ENCODE assay signal across 7 mouse cellular contexts in genomic region chr16:44555791-44556709, GRCm38 (mm10). TPM values are rescaled to one million over a fixed set of nuclear protein-coding genes. Genes with fewer than 3 reads are reported as not detected.
DNase-seq lines count a peak whose midpoint lies in the region; ATAC-seq and TF ChIP-seq lines count a peak whose summit lies in the region.

No protein-coding gene starts in this region.

- 31% methylated on average over 9 of the region's 9 CpGs for WGBS in hindbrain, embryonic 15.5 days
- WGBS in neural tube, embryonic 12.5 days, result 13% methylated on average over 9 of the region's 9 CpGs

- ATAC-seq in hindbrain, embryonic 15.5 days (ENCODE audit: low FRiP score, low read depth), result no peak
- no peak for ATAC-seq in neural tube, embryonic 12.5 days (ENCODE audit: low FRiP score, low read depth)
- no peak for ATAC-seq in frontal cortex, adult (ENCODE audit: low TSS enrichment)
- ATAC-seq in megakaryocyte, adult 5-6 weeks (ENCODE audit: poor library complexity, severe bottlenecking), result no peak

- H3K27me3 ChIP-seq in hindbrain, embryonic 15.5 days, result no peaks in the 10 kb centered on the region
- H3K27me3 ChIP-seq in neural tube, embryonic 12.5 days (replicated peaks), result no peaks in the 10 kb centered on the region

- H3K4me2 ChIP-seq in hindbrain, embryonic 15.5 days, result peak overlapping the region; percentile 92
- peak overlapping the region; percentile 70 for H3K4me2 ChIP-seq in neural tube, embryonic 12.5 days (replicated peaks)

- H3K4me3 ChIP-seq in embryonic fibroblast, embryonic 13.5 days (ENCODE audit: insufficient read depth, low read length), result peak overlapping the region; percentile 92; the same call in 1 of the 2 replicates
- H3K4me3 ChIP-seq in hindbrain, embryonic 15.5 days, result peak overlapping the region; percentile 68
- H3K4me3 ChIP-seq in neural tube, embryonic 12.5 days, result peak overlapping the region; percentile 88

- no peaks in the 10 kb centered on the region for H3K9me3 ChIP-seq in hindbrain, embryonic 15.5 days
- H3K9me3 ChIP-seq in neural tube, embryonic 12.5 days, result no peaks in the 10 kb centered on the region

- H3K36me3 ChIP-seq in hindbrain, embryonic 15.5 days, result no peaks in the 10 kb centered on the region
- H3K36me3 ChIP-seq in neural tube, embryonic 12.5 days, result no peaks in the 10 kb centered on the region; the same call in 1 of the 2 replicates

- DNase-seq in kidney, adult 9 months, result peak; percentile 37
- DNase-seq in kidney, adult 8-10 months, result no peak

- no peak for TF ChIP-seq CTCF in embryonic fibroblast, embryonic 13.5 days (IDR thresholded peaks at IDR 0.05; ENCODE audit: borderline replicate concordance, insufficient read depth, low read length)

- peak overlapping the region; percentile 20; the same call in 1 of the 2 replicates for H3K27ac ChIP-seq in embryonic fibroblast, embryonic 13.5 days (ENCODE audit: insufficient read depth, low read length)
- H3K27ac ChIP-seq in hindbrain, embryonic 15.5 days (replicated peaks), result peak overlapping the region; percentile 81
- no peak overlapping the region for H3K27ac ChIP-seq in neural tube, embryonic 12.5 days

- no peak overlapping the region for H3K9ac ChIP-seq in hindbrain, embryonic 15.5 days
- H3K9ac ChIP-seq in neural tube, embryonic 12.5 days, result peak overlapping the region; percentile 93

- peaks cover 3% of the 10 kb centered on the region; the same call in 1 of the 2 replicates for H3K4me1 ChIP-seq in embryonic fibroblast, embryonic 13.5 days (ENCODE audit: control insufficient read depth, insufficient read depth, low read length)
- peaks cover 57% of the 10 kb centered on the region for H3K4me1 ChIP-seq in hindbrain, embryonic 15.5 days (replicated peaks)
- H3K4me1 ChIP-seq in neural tube, embryonic 12.5 days, result peaks cover 63% of the 10 kb centered on the region

- no peak for TF ChIP-seq POLR2A in embryonic fibroblast, embryonic 13.5 days (IDR thresholded peaks at IDR 0.05; ENCODE audit: low read depth, low read length)

RNA-seq across cellular contexts. Expression of gene Boc, which starts 2.6 kb away (rescaled TPM):
- 13.7 and 30.6 TPM in 2 replicates for polyA plus RNA-seq in embryonic fibroblast, embryonic 13.5 days (2011; ENCODE audit: insufficient read length, low read depth, missing spikeins)
- 15.8 and 19.4 TPM in 2 replicates for polyA plus RNA-seq in hindbrain, embryonic 15.5 days (2015; fragmentation: Nextera tagmentation; extraction: Ambion mirVana)
- 32.1 and 34.3 TPM in 2 replicates for polyA plus RNA-seq in neural tube, embryonic 12.5 days (2016; fragmentation: Nextera tagmentation; extraction: Ambion mirVana)
- total RNA-seq in megakaryocyte, adult 5-6 weeks (2015), result 0.07 TPM in 1 of 2 replicates, not detected in the other
- total RNA-seq in megakaryocyte, adult 5-6 weeks (2017), result not detected in 2 replicates
